Mouse (Mus musculus): Measurements from ENCODE around the gene Rapgef1.

DNA sequence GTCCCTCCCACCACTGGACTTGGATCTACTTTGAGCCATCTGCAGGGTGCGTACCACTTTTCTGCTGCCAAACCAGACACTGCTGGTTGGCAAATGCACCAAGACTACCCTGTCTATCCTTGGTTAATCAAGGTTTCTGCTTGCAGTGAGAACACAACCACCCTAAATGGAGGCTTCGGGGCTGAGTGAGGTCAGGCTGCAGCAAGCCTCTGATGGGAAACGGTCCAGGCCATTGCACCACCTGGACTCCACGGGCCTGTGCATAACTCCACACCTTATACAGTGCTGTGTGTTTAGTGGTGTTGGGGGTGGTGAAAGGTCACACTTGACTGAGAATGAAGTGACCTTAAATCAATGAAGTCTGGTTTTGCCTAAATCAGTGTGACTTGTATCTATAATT lies 47.6 kb downstream of the Rapgef1 start:
- TF ChIP-seq CTCF (conservative IDR thresholded peaks at IDR 0.05 in 1 of 2, IDR thresholded peaks at IDR 0.05 in 1 of 2; ENCODE audit: low read depth in 2 of 2, low read length in 2 of 2) (no peak), USF2 (conservative IDR thresholded peaks at IDR 0.05; ENCODE audit: low read depth, low read length) (no peak), MXI1 (IDR thresholded peaks at IDR 0.05; ENCODE audit: low read depth, low read length) (no peak), RAD21 (IDR thresholded peaks at IDR 0.05; ENCODE audit: low read depth, low read length) (no peak), POLR2A (IDR thresholded peaks at IDR 0.05; ENCODE audit: low read depth, low read length) (no peak), MAFK (IDR thresholded peaks at IDR 0.05; ENCODE audit: insufficient replicate concordance, low read length) (no peak)

All from CH12.LX (cell line).